Mouse (Mus musculus) ES-Bruce4 (cell line): ENCODE data around the gene Clec1b.

Experiments
- CTCF ChIP-seq: IDR thresholded peaks from one replicate; pipeline ENCODE4 v1.8.1; 2011; ENCODE audit warnings: low read depth, low read length
- EP300 ChIP-seq: IDR thresholded peaks from 2 replicates; pipeline ENCODE4 v1.6.1; 2011; ENCODE audit warnings: low read depth, low read length; ENCODE audit not compliant: insufficient read depth

DNA sequence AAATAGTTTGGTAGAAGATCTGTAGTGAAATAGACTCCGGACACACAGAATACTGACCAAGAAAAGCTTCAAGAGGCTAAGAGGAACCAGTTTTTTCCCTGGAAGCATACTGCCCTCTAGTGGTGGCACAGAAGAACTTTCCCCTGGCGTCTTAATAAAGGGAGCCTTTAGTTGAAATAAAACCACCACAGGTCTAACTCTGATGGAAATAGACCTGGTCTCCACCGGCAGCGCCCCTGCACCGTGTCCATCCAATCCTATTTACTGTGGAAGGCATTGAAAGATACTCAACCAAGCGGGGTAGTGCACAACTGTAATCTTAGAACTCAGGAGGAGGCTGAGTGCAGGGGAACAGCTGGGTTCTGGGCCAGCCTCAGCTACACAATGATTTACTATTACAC lies 31.1 kb upstream of the Clec1b start:
- TF ChIP-seq CTCF (no peak), EP300 (no peak)
